Mouse (Mus musculus) embryonic fibroblast, embryonic 13.5 days (primary cell): Measurements from ENCODE around the gene Srl. TPM values are rescaled to one million over a fixed set of nuclear protein-coding genes. Genes with fewer than 3 reads are reported as not detected.

Source experiments
- H3K27ac ChIP-seq: 2 replicates; pipeline ENCODE4 v1.5.1; 2012; ENCODE audit warnings: low read length, control low read depth, inconsistent platforms; ENCODE audit not compliant: insufficient read depth
- H3K4me1 ChIP-seq: 2 replicates; pipeline ENCODE4 v1.6.1; 2011; ENCODE audit warnings: low read length; ENCODE audit not compliant: control insufficient read depth, insufficient read depth
- H3K4me3 ChIP-seq: 2 replicates; pipeline ENCODE4 v1.5.1; 2011; ENCODE audit warnings: mild to moderate bottlenecking, control low read depth, low read length; ENCODE audit not compliant: insufficient read depth
- CTCF ChIP-seq: IDR thresholded peaks from 2 replicates; pipeline ENCODE4 v1.5.1; 2011; ENCODE audit warnings: mild to moderate bottlenecking, control low read depth, low read length, moderate library complexity, borderline replicate concordance; ENCODE audit not compliant: insufficient read depth
- POLR2A ChIP-seq: IDR thresholded peaks from 2 replicates; pipeline ENCODE4 v1.6.1; 2011; ENCODE audit warnings: low read depth, mild to moderate bottlenecking, control low read depth, low read length, moderate library complexity
- polyA plus RNA-seq: library from polyadenylated mRNA; stranded (reverse); fragments of >200 nt; gene quantifications from 2 replicates; pipeline ENCODE4 v1.2.4, GENCODE M21; 2011; ENCODE audit warnings: low read depth; ENCODE audit not compliant: missing spikeins, insufficient read length

The Srl gene
- polyA plus RNA-seq, 1 experiment = 3.9 TPM

- Histone ChIP-seq H3K4me1 (peaks cover 4% of the 10 kb centered on the region; the same call in 1 of the 2 replicates), H3K27ac (no peak overlapping the region), H3K4me3 (no peak overlapping the region)
- TF ChIP-seq CTCF (no peak), POLR2A (no peak)
Measured at GRCm38 (mm10) chr16:4449418-4449817, 92.2 kb downstream of the Srl start.

- H3K4me3 ChIP-seq = no peak overlapping the region
- no peak overlapping the region; the same call in 1 of the 2 replicates for H3K27ac ChIP-seq
- H3K4me1 ChIP-seq = peaks cover 4% of the 10 kb centered on the region; the same call in 1 of the 2 replicates
- TF ChIP-seq CTCF = no peak
- TF ChIP-seq POLR2A = no peak
Measured at GRCm38 (mm10) chr16:4448235-4448634, 93.4 kb downstream of the Srl start.

GRCm38 (mm10) chr16:4446395-4446794, 95.2 kb downstream of the Srl start:
- TF ChIP-seq POLR2A = no peak
- no peak for TF ChIP-seq CTCF
- Histone ChIP-seq H3K4me1 (peaks cover 4% of the 10 kb centered on the region; the same call in 1 of the 2 replicates), H3K27ac (no peak overlapping the region), H3K4me3 (no peak overlapping the region)

- no peak overlapping the region for H3K4me3 ChIP-seq
- no peak overlapping the region for H3K27ac ChIP-seq
- no peak for TF ChIP-seq CTCF
- TF ChIP-seq POLR2A = no peak
- peaks cover 4% of the 10 kb centered on the region; the same call in 1 of the 2 replicates for H3K4me1 ChIP-seq
Measured at GRCm38 (mm10) chr16:4444378-4444777, 97.2 kb downstream of the Srl start.

GRCm38 (mm10) chr16:4439302-4440066, 102.1 kb downstream of the Srl start:
- TF ChIP-seq POLR2A = no peak
- Histone ChIP-seq H3K27ac (no peak overlapping the region), H3K4me1 (no peaks in the 10 kb centered on the region), H3K4me3 (no peak overlapping the region)

GRCm38 (mm10) chr16:4436738-4437137, 104.9 kb downstream of the Srl start:
- Histone ChIP-seq H3K27ac (no peak overlapping the region), H3K4me3 (no peak overlapping the region), H3K4me1 (no peaks in the 10 kb centered on the region)
- TF ChIP-seq POLR2A = no peak
- no peak for TF ChIP-seq CTCF

GRCm38 (mm10) chr16:4435371-4435770, 106.2 kb downstream of the Srl start:
- no peak overlapping the region for H3K27ac ChIP-seq
- TF ChIP-seq POLR2A = no peak
- TF ChIP-seq CTCF = no peak
- H3K4me3 ChIP-seq = no peak overlapping the region
- no peaks in the 10 kb centered on the region for H3K4me1 ChIP-seq

- no peaks in the 10 kb centered on the region for H3K4me1 ChIP-seq
- no peak overlapping the region for H3K4me3 ChIP-seq
- H3K27ac ChIP-seq = no peak overlapping the region
- no peak for TF ChIP-seq POLR2A
- no peak for TF ChIP-seq CTCF
Measured at GRCm38 (mm10) chr16:4431841-4432240, 109.8 kb downstream of the Srl start.

GRCm38 (mm10) chr16:4431013-4431412, 110.6 kb downstream of the Srl start:
- no peak overlapping the region for H3K27ac ChIP-seq
- TF ChIP-seq POLR2A (no peak), CTCF (no peak)
- H3K4me3 ChIP-seq = no peak overlapping the region
- no peaks in the 10 kb centered on the region for H3K4me1 ChIP-seq

- Histone ChIP-seq H3K4me1 (no peaks in the 10 kb centered on the region), H3K4me3 (no peak overlapping the region), H3K27ac (no peak overlapping the region)
- TF ChIP-seq POLR2A (no peak), CTCF (no peak)
Measured at GRCm38 (mm10) chr16:4430232-4430631, 111.4 kb downstream of the Srl start.

Other genes starting within 250 kb of the Srl start
- gene Adcy9, start 121.3 kb downstream of the Srl start, polyA plus RNA-seq = 2.3 and 2.8 TPM in 2 replicates
- gene Tfap4, start 18.0 kb upstream of the Srl start, polyA plus RNA-seq = 3.4 and 6.9 TPM in 2 replicates
- 52.2 and 64.0 TPM in 2 replicates for gene Glis2, start 52.9 kb upstream of the Srl start, polyA plus RNA-seq
- 30.5 and 33.1 TPM in 2 replicates for gene Pam16, start 83.2 kb upstream of the Srl start, polyA plus RNA-seq
- 72.1 and 79.5 TPM in 2 replicates for gene Vasn, start 98.1 kb upstream of the Srl start, polyA plus RNA-seq
- gene Dnaja3, start 98.2 kb upstream of the Srl start, polyA plus RNA-seq = 39.7 and 47.6 TPM in 2 replicates
- 17.7 and 23.3 TPM in 2 replicates for gene Coro7, start 138.0 kb upstream of the Srl start, polyA plus RNA-seq
- gene Nmral1, start 177.5 kb upstream of the Srl start, polyA plus RNA-seq = 9.7 and 14.8 TPM in 2 replicates
- gene Hmox2, start 184.5 kb upstream of the Srl start, polyA plus RNA-seq = 47.7 and 50.0 TPM in 2 replicates
- 30.3 and 34.1 TPM in 2 replicates for gene Cdip1, start 248.5 kb upstream of the Srl start, polyA plus RNA-seq